Mouse (Mus musculus) stomach, postnatal 0 days (tissue): ENCODE measurements around the gene Tmem259. TPM values are rescaled to one million over a fixed set of nuclear protein-coding genes. Genes with fewer than 3 reads are reported as not detected.

Source experiments
- ATAC-seq: fragments of 200-750 bp; cut with Nextera tagmentation; 2 replicates; pipeline ENCODE4 v1.8.0; 2017; ENCODE audit not compliant: low FRiP score, low TSS enrichment
- DNase-seq: peaks from one replicate; pipeline ENCODE4 v3.0.0-alpha.2; 2016; ENCODE audit warnings: low spot score
- H3K27ac ChIP-seq: fragments of 300-500 bp; sonication (generic); replicated peaks from 2 replicates; pipeline ENCODE4 v1.5.1; 2014; ENCODE audit warnings: mild to moderate bottlenecking, control low read depth
- H3K27me3 ChIP-seq: fragments of 300-500 bp; sonication (generic); 2 replicates; pipeline ENCODE4 v1.6.1; 2014; ENCODE audit warnings: low read length; ENCODE audit not compliant: control insufficient read depth, insufficient read depth
- H3K36me3 ChIP-seq: fragments of 300-500 bp; sonication (generic); 2 replicates; pipeline ENCODE4 v1.6.1; 2014; ENCODE audit warnings: low read length, mixed read lengths; ENCODE audit not compliant: control insufficient read depth, insufficient read depth
- H3K4me1 ChIP-seq: fragments of 300-500 bp; sonication (generic); replicated peaks from 2 replicates; pipeline ENCODE4 v1.6.1; 2014; ENCODE audit warnings: antibody characterized with exemption; ENCODE audit not compliant: control insufficient read depth, insufficient read depth
- H3K4me2 ChIP-seq: fragments of 300-500 bp; sonication (generic); replicated peaks from 2 replicates; pipeline ENCODE4 v1.6.1; 2014; ENCODE audit warnings: low read depth, mild to moderate bottlenecking, control low read depth, moderate library complexity
- H3K4me3 ChIP-seq: fragments of 300-500 bp; sonication (generic); 2 replicates; pipeline ENCODE4 v1.5.1; 2014; ENCODE audit warnings: low read depth, low read length, control low read depth
- H3K9ac ChIP-seq: fragments of 300-500 bp; sonication (generic); 2 replicates; pipeline ENCODE4 v1.6.1; 2014; ENCODE audit warnings: mild to moderate bottlenecking, low read length, control low read depth, mixed read lengths
- H3K9me3 ChIP-seq: fragments of 300-500 bp; sonication (generic); 2 replicates; pipeline ENCODE4 v1.6.1; 2016; ENCODE audit warnings: low read length; ENCODE audit not compliant: control insufficient read depth
- CTCF ChIP-seq: IDR thresholded peaks from 2 replicates; pipeline ENCODE4 v1.5.1; 2016; ENCODE audit warnings: antibody characterized with exemption, low read depth, mild to moderate bottlenecking, moderate library complexity
- EP300 ChIP-seq: optimal IDR thresholded peaks from 2 replicates; pipeline ENCODE3; 2016; ENCODE audit warnings: antibody characterized with exemption
- WGBS: fragments of 180-500 bp; shearing (Covaris S2); extraction: QIAGEN DNeasy Blood & Tissue Kit; methylation state at CpG from one replicate; pipeline ENCODE4 v1.1.7; 2014; 5-methylcytosine and 5-hydroxymethylcytosine counted together
- polyA plus RNA-seq: library from polyadenylated mRNA; unstranded; fragments of >200 nt; fragmentation: Nextera tagmentation; extraction: Ambion mirVana; gene quantifications from 2 replicates; pipeline ENCODE4 v1.2.1, GENCODE M21; 2015

Tmem259 gene
- polyA plus RNA-seq, 1 experiment from 2014 or later, result 18.5 TPM

- peak; percentile 94 for DNase-seq
- Histone ChIP-seq H3K4me1 (peaks cover 8% of the 10 kb centered on the region), H3K27ac (peak overlapping the region; percentile 98), H3K4me3 (peak overlapping the region; percentile 65), H3K9me3 (no peaks in the 10 kb centered on the region), H3K4me2 (peak overlapping the region; percentile 90), H3K27me3 (no peaks in the 10 kb centered on the region), H3K36me3 (no peaks in the 10 kb centered on the region), H3K9ac (peak overlapping the region; percentile 92)
- WGBS, result under 1% methylated on average over 22 of the region's 22 CpGs
- no peak for TF ChIP-seq EP300
- no peak for TF ChIP-seq CTCF
- ATAC-seq, result peak; percentile 91
These were observed 741 bp upstream of the Tmem259 start for GRCm38 (mm10) chr10:79984871-79985270.

GRCm38 (mm10) chr10:79983670-79984069 is 460 bp downstream of the Tmem259 start:
- H3K9me3 ChIP-seq, result no peaks in the 10 kb centered on the region
- H3K36me3 ChIP-seq, result peaks cover 6% of the 10 kb centered on the region
- H3K27me3 ChIP-seq, result no peaks in the 10 kb centered on the region
- H3K4me3 ChIP-seq, result peak overlapping the region; percentile 65
- 0% methylated on average over 18 of the region's 21 CpGs for WGBS
- peak overlapping the region; percentile 90 for H3K4me2 ChIP-seq
- no peak for ATAC-seq
- H3K9ac ChIP-seq, result peak overlapping the region; percentile 92
- peaks cover 8% of the 10 kb centered on the region for H3K4me1 ChIP-seq
- peak; percentile 71 for DNase-seq
- peak overlapping the region; percentile 98 for H3K27ac ChIP-seq
- no peak for TF ChIP-seq EP300
- TF ChIP-seq CTCF, result no peak

GRCm38 (mm10) chr10:79983205-79983604 is 925 bp downstream of the Tmem259 start:
- ATAC-seq (no peak), DNase-seq (no peak)
- no peaks in the 10 kb centered on the region for H3K27me3 ChIP-seq
- no peaks in the 10 kb centered on the region for H3K9me3 ChIP-seq
- peaks cover 7% of the 10 kb centered on the region for H3K36me3 ChIP-seq
- H3K4me2 ChIP-seq, result peak overlapping the region; percentile 90
- 59% methylated on average over 5 of the region's 5 CpGs for WGBS
- peak overlapping the region; percentile 65 for H3K4me3 ChIP-seq
- H3K27ac ChIP-seq, result peak overlapping the region; percentile 98; the same call in 1 of the 2 replicates
- TF ChIP-seq CTCF (no peak), EP300 (no peak)
- peaks cover 8% of the 10 kb centered on the region for H3K4me1 ChIP-seq
- peak overlapping the region; percentile 92 for H3K9ac ChIP-seq

GRCm38 (mm10) chr10:79979401-79980155 is 4.6 kb downstream of the Tmem259 start:
- Histone ChIP-seq H3K4me3 (no peak overlapping the region), H3K27me3 (no peaks in the 10 kb centered on the region), H3K36me3 (peaks cover 34% of the 10 kb centered on the region), H3K9ac (no peak overlapping the region), H3K27ac (no peak overlapping the region), H3K9me3 (no peaks in the 10 kb centered on the region), H3K4me1 (peaks cover 6% of the 10 kb centered on the region; the same call in 1 of the 2 replicates), H3K4me2 (no peak overlapping the region)
- ATAC-seq (no peak), DNase-seq (no peak)
- 91% methylated on average over 22 of the region's 22 CpGs for WGBS
- TF ChIP-seq CTCF (no peak), EP300 (no peak)

- Histone ChIP-seq H3K4me2 (no peak overlapping the region), H3K9me3 (no peaks in the 10 kb centered on the region), H3K36me3 (peaks cover 34% of the 10 kb centered on the region), H3K4me3 (no peak overlapping the region), H3K9ac (no peak overlapping the region; the same call in 1 of the 2 replicates), H3K27ac (no peak overlapping the region), H3K27me3 (no peaks in the 10 kb centered on the region), H3K4me1 (peaks cover under 1% of the 10 kb centered on the region; the same call in 1 of the 2 replicates)
- TF ChIP-seq CTCF (no peak), EP300 (no peak)
- 98% methylated on average over 18 of the region's 21 CpGs for WGBS
- no peak for ATAC-seq
- DNase-seq, result no peak
These were observed 6.1 kb downstream of the Tmem259 start for GRCm38 (mm10) chr10:79978061-79978460.

GRCm38 (mm10) chr10:79977324-79977723 is 6.8 kb downstream of the Tmem259 start:
- ATAC-seq (no peak), DNase-seq (no peak)
- WGBS, result 90% methylated on average over 23 of the region's 28 CpGs
- Histone ChIP-seq H3K27ac (no peak overlapping the region), H3K9me3 (no peaks in the 10 kb centered on the region), H3K4me3 (no peak overlapping the region), H3K4me1 (no peaks in the 10 kb centered on the region), H3K4me2 (no peak overlapping the region), H3K27me3 (no peaks in the 10 kb centered on the region), H3K36me3 (peaks cover 34% of the 10 kb centered on the region), H3K9ac (no peak overlapping the region)
- TF ChIP-seq CTCF, result no peak
- no peak for TF ChIP-seq EP300
